Mouse (Mus musculus): ENCODE measurements around the gene Mtx1.

- TF ChIP-seq CTCF (IDR thresholded peaks at IDR 0.05; ENCODE audit: control insufficient read depth, insufficient read depth, insufficient replicate concordance, low read depth, low read length): no peak
- no peak for TF ChIP-seq POLR2A (IDR thresholded peaks at IDR 0.05; ENCODE audit: control insufficient read depth, low read depth, low read length)
These were observed 6.7 kb upstream of the Mtx1 start for GRCm38 (mm10) chr3:89233562-89234110.
